Mouse (Mus musculus) hindlimb bud, embryonic 11.5 days (tissue): ENCODE data around the gene Tmem210.

ENCODE experiments used
- DNase-seq: peaks from one replicate; pipeline ENCODE4 v3.0.0-alpha.2; 2012; ENCODE audit warnings: low read depth, low spot score; ENCODE audit errors: extremely low spot score

The Tmem210 gene

DNA sequence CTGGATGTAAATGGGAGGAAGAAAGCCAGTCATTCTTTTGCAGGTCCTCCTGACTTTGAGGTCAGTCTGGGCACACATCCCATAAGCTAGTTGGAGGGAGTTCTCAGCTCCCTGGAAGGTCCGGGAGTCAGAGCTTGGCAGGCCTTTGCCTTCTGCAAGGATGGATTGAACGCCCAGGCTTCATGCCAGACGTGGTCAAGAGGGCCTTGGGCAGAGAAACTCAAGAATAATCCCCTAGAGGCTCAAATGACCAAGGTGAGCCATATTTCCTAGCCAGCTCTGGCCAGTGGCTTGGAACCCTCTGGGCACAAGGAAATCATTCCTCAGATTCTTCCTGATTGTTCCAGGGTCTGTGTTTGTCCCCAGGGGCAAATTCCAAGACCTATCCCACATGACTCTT lies 23.1 kb upstream of the Tmem210 start:
- DNase-seq, result no peak

DNA sequence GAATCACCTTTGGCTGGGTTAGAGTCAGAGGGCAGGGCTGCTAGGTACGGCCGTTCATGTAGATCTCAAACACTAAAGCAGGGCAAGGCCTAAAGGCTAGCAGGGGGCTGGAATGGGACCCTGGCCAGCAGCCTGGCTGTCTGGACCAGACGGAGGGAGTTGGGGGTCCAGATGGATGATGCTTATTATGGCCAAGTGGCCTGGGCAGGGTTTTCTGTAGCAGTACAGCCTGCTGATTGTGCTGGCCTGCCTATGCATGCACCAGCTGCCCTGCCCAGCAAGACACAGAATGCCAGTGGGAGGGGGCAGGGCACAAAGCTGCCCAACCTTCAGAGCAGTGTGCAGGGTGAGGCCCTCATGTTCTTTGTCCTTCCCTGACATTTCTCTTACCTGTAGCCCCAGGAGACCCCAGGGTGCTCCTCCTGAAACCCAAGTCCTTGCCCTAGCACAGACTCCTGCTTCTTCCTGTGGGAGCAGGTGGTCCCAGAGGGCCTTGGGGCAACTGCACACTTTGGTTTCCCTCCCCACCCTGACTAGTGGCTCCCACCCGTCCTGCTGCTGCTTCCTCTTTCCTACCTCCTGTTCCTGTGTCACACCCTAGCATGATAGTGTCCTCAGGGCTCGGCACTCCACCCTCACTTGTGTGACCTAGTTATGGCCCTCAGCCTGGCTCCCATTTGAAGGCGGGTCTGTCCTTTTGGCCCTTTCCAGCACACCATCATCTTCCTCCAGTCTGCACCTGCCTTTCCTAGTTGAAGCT lies 21.9 kb upstream of the Tmem210 start:
- DNase-seq, result no peak

DNA sequence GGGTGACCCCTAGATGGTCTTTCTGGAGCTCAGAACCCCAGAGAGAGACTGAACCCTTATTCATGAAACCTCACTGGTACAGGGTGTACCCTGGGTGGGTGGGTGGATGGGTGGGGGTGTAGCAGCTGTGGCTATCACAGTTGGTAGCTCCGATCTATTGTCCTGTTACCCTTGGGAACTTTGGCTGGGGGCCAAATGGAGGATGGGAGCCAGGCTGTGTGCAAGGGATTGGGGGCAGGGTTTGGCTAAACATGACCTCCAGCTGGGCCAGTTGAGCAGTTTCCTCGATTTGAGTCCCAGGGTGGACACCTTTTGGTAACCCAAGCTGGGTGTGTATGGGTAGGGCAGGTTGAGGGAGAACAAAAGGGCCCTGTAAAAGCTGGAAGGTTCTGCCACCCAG lies 21.2 kb upstream of the Tmem210 start:
- DNase-seq, result no peak

DNA sequence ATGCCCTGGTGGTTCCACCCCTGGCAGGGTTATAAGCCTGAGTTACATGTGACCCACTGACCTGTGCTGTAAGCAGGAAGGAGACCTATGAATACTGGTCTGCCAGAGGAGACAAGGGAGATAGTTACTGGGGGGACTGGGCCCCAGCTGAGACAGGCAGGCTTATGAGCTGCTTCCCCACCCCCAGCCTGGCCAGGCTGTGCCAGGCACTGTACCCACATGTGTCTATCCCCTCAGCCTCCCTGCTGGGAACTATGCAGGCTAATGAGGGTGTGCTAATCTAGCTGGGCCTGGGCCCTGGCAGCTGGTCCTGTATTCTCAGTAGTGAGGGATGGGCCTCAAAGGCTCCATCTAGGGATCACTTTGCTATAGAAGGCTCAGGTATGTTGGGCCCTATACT lies 20.7 kb upstream of the Tmem210 start:
- no peak for DNase-seq

DNA sequence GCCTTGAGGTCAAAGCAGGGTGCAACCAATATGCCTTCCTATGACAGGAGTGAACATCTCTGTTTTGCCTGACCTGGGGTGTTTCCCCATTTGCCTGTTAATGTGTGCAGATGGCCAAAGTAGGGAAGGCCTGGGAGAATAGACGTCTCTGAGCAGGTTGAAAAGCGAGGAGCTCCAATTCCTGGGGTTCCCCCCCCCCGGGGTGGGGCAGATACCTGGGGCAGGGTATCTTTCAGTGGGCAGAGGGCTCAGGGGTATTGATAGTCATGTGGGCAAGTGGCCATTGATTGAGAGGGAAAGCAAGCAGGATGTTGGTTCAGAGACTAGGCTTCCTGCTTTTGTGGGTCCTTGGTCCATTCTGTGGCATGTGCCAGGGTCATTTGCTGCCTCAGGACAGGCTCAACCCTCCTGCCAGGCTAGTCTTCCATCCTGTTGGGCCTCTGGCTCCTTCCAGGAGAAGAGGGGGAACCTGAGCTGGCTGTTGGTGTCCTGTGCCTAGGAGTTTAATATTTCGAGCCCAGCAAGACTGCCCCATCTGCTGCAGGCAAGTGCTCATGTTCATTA lies 20.1 kb upstream of the Tmem210 start:
- DNase-seq, result no peak

DNA sequence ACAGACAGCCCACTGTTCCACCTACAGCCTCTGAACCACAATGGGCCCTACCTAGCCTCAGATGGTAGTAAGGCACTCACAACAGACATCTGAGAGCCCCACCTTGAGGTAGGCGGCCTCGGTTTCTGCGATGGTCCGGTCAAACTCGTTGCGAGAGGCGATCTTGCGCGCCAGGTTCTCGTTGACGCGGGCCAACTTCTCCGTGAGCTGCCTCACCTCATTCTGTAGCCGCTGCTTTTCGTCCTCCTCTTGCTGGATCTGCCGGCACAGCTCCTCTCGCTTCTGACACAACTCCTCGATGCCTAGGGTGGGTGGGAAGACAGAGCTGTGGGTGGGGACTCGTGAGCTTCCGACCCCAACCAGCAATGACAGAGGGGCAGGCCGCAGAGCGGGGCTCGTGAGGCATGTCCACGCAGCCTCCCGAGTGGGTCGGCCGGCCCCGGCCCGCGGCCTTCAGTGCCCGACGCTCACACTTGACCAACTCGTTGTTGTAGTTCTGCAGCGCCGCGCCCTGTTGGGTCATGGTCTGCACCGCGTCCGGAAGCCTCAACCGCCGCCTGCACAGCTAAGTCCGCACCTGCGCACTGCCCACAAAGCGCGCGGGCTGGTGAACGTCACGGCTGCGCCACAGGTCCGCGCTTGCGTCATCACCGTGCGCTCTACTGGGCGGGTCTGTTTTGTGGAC lies 16.0 kb upstream of the Tmem210 start, which contains the start of the genes Ssna1 and Anapc2:
Ssna1 (minus strand) TSS at position 612 of the 685 bp plus-strand sequence.
Anapc2 (plus strand) TSS at position 652 of the 685 bp plus-strand sequence.
- DNase-seq, result peak; percentile 82

DNA sequence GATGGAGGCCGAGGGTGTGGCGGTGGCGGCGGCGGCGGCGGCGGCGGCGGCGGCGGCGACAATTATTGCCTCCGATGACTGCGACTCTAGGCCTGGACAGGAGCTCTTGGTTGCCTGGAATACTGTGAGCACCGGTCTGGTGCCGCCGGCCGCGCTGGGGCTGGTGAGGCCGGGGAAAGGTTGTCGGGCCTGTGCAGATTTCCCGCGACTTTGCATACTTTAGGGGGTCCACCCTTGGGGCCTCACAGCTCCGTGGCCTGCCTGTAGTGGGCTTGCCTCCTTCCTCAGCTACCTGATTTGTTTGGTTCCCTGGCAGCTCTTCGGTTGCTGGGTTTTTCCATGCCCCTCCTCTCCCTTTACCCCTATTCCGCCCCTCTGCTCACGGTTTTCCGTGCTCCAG lies 15.4 kb upstream of the Tmem210 start:
- no peak for DNase-seq

DNA sequence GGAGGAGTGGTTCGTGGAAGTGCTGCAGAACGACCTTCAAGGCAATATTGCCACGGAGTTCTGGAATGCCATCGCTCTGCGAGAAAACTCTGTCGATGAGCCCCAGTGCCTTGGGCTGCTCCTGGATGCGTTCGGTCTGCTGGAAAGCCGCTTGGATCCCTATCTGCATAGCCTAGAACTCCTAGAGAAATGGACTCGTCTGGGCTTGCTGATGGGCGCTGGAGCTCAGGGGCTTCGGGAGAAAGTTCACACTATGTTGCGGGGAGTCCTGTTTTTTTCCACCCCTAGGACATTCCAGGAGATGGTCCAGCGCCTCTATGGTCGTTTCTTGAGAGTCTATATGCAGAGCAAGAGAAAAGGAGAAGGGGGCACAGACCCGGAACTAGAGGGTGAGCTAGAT lies 14.9 kb upstream of the Tmem210 start:
- DNase-seq, result no peak

DNA sequence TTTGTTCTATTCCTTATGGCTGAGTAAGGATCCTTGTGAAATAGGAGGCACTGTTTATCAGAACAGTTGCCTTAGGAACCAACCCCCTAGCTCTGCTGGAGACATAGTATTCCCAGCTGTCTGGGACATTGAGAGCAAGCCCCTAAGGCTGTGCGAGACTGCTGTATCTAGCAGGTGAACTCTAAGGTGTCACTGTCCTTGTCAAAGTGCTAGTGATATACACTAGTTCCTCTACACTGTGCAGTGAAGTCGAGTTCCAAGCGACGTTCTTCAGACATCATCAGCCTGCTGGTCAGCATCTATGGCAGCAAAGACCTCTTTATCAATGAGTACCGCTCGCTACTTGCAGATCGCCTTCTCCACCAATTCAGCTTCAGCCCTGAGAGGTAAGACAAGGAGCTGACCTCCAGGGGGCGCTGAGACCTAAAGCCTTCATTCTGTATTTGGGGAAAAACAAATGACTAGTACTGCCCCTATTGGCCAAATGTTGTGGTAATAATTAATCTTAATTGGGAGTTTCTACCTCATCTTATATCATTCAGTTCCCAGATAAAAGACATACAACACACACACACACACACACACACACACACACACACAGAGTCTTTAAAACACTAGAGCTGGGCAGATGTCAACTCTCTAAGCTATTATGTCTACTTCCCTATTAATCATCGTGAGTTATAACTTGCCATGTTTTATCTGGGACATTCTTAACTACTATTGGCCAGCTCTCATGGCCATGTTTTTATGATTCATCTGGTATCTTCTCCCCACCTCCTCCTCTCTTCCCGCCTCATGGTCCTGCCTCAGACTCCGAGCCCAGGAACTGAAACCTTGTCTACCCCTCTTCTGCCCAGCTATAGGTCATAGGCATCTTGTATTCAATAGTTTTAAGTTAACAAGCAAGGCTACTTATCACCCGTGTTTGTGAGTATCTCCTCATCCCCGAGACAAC lies 8.7 kb upstream of the Tmem210 start:
- no peak for DNase-seq

DNA sequence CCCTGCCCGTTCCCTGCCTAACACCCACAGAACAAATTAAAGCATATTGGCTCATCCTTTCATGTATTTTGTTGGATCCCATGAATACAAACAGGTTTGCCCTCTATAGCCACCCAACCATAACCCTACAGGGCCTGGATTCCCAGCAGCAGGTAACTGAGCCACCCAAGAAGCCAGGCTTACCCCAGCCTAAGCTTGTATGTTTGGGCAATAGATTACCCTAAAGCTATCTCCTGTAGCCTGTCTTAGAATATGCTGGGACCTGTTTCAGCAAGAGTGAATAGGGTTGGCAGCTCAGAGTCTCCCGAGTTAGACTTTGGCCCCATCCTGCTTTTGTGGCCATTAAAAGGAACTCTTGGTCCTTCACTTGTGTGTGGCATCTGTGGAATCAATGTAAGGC lies 2.4 kb upstream of the Tmem210 start:
- DNase-seq, result no peak

DNA sequence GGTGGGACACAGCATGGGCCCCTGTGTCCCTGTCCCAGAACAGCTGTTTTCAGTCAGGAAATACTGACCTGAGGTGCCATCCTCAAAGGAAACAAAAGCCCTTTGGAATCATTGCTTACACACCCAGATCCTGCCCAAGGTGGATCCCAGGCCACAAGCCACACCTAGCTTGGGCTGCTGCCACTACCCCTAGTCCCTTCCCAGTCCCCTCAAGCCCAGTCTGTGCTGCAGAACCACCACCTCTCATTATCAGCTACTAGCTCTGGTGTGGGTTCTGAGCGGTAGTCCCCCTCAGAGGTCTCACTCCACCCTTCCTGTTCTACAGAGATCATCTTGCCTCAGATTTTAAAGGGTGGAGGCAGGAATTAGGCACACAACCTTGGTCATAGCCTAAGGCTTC lies 1.6 kb upstream of the Tmem210 start:
- DNase-seq, result no peak

DNA sequence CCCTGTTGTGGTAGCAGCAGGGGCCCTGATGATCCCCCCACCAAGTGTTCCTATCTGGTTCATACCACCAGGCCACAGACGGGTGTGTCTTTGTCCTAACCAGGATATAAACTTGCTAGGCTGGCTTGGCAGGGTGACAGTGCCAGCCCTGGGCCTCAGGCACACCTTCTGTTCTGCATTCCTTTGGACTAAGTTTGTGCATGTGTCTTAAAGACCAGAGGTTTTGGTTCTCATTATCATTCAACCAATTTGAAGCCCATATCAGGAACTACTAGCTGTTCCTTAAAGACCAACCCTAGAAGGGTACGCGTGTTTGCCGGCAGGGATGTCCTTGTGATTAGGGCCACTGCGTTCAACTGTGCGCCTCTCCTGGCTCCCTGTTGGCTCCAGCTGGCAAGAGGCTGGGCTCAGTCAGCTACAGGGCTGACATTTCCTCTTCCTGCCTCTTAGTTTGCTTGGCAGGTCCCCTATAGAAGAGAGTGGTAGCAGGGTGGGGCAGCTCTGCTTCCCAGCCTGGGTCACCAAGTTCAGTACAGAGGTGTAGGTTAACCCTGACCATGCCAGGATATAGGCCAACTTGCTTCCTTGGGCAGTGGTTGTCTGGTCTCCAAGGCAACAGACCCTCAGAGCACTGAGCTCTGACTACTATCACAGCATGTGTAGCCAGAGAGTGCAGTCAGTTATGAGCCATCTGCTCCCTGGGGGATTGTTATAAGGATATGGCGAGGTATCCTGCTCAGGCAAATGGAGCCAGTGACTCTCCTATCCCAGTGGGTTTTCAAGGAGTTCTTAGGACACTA lies 908 bp upstream of the Tmem210 start:
- no peak for DNase-seq

DNA sequence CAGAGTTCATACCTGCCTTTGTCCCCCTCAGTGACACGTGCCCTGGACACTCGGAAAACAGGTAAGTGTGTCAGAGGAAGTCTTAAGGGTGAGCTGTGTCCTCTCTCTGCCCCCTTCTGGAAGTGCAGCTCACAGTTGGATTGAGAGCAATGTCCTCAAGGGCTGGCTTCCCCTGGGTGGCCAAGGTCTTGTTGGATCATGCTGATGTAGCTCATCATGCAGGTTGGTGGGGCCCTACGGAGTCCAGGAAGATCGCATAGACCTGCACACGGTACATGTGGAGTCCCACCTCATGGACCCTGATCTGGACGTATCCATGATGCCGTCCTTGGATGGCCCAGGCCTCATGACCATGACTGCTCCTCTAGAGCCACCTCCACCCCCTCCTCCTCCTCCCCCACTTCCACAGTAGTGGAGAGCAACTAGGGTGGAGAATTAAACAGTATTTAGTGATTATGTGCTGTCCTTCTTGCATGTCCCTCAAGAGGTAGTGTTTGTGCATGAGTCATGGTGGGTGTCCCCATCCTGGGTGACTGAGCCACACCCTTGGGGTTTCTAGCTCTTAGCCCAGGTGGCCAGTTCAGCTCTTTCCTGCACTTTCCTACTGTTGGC lies 895 bp downstream of the Tmem210 start:
- no peak for DNase-seq

DNA sequence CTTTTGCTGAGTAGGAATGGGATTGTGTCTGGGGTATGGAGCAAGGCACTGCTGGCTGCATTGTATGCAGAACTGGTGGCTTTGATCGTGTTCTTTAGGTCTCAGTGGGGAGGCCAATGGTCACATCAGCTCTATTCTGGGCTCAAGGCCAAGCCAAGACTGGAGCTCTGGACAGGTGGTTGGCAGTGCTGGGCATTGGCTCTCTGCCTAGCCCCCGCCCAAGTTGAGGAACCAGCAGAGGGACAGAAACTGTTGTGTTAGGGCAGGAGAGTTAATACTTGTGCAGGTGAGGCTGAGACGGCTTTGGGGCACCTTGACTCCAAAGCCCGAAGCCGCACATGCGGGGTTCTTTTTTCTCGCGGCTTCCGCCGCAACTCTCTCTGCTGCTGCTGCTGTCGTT lies 1.7 kb downstream of the Tmem210 start, which contains the start of gene Lrrc26:
Lrrc26 (plus strand) TSS at position 265 of the 400 bp plus-strand sequence.
- no peak for DNase-seq

DNA sequence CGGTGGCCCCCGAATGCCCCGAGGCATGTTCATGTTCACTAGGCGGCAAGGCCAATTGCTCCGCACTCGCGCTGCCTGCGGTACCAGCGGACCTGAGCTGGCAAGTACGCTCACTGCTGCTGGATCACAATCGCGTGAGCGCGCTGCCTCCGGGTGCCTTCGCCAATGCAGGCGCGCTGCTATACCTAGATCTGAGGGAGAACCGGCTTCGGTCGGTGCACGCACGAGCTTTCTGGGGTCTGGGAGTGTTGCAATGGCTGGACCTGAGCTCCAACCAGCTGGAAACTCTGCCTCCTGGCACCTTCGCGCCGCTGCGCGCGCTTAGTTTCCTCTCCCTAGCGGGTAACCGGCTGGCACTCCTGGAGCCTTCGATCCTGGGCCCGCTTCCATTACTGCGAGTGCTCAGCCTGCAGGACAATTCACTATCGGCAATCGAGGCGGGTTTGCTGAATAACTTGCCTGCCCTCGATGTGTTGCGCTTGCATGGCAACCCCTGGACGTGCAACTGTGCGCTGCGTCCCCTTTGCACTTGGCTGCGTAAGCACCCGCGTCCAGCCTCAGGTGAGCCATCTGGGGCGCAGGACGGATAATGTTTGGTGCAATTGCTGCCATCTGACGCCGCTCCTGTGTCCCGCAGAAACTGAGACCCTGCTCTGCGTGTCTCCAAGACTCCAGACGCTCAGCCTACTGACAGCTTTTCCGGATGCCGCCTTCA lies 2.3 kb downstream of the Tmem210 start:
- DNase-seq, result no peak

DNA sequence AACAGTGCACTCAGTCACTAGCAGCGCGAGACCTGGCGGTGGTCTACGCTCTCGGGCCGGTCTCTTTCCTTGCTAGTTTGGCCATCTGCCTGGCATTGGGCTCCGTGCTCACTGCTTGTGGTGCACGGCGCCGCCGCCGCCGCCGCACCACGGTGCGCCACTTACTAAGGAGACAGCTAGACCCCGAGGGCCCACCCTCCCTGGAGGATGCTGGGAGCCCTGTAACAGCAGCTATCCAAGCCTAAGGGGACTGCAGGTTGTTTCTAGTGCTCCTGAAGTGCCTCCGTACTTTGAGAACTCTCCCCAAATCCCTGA lies 2.8 kb downstream of the Tmem210 start:
- no peak for DNase-seq

DNA sequence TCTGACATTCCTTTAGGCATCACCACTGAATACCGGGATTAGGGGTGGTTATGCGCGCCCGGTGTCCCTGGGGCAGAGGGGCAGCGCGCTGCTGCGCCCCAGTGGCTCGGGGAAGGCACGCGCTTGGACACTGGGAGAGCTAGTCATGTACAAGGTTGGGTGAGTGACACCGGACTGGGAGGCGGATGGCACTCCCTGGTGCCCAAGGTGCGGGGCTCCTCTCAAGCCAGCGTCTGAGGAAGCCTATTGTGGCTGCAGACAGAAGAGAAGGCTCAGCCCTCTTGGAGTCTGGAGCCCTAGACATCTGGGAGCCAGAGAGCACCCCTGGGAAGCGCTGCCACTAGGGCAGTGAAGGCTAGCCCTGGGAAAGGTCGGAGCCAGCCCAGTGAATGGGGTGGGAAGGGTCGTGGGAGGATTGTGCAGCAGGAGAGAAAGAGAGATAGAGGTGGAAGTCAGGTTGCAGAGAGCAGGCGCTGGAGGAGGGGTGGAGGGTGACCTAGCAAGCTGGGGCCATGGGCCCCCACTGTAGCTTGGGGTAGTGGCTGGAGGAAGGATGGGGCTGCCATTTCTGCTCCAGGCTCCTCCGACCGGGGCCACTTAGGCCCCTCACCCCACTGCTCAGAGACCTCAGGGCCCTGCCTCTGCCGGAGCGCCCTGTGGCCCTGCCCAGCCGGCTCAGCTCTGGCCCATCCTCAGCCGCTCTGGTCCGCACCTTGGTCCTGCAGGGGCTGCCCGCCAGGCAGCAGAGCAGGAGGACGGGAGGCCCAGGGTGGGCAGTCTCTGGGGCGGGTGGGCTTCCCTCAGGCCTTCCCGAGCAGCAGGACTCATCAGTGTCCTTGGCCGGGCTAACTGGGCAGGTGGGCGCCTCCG lies 3.5 kb downstream of the Tmem210 start:
- DNase-seq, result no peak

DNA sequence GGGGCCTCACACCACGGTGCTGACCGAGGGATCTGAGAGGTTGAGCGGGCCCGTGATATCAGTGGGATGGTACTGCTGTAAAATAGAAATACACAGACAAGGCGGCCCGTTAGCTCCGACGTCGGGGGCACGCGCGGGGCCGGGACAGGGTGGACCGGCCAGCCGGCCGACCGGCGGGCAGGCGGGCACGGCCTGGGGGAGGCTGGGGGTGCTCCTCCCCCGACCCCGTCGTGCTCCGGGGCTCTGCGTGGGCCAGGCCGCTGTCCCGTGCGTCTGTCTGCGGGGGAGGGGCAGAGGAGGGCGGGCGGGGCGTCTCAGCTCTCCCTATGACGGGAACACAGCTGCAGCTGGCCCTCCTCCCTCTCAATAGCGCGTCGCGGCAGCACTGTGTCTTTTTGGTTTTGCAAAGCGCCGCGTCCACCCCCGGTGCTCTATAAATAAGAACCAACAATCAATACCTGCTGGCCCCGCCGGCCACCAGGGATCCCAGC lies 4.2 kb downstream of the Tmem210 start:
- DNase-seq, result no peak
